ENCODE assay signal across 8 mouse cellular contexts in the genomic region with DNA sequence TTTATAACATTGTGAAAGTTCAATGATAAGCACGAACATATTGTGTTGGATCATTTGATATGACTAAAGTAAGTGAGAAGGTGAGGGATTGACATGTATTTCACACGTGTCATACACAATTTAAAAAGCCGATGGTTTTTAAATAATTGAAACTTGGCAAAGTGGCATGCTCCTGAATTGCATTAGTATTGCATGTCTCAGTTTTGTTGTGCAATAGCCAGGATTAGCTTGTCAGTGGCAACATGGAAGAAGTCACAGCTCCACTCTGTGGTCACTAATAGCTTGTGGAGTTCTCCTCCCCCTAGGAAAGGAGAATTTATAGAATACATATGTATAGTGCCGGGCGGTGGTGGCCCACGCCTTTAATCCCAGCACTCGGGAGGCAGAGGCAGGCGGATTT. TPM values are rescaled to one million over a fixed set of nuclear protein-coding genes. Genes with fewer than 3 reads are reported as not detected.
A peak's percentile ranks its signal among the peaks of the same experiment; 100 is the strongest.
DNase-seq lines count a peak whose midpoint lies in the region; ATAC-seq lines count a peak whose summit lies in the region.

No protein-coding gene starts in this region.

- H3K27ac ChIP-seq in heart, embryonic 16.5 days (ENCODE audit: low read length), result no peak overlapping the region
- H3K27ac ChIP-seq in hindbrain, embryonic 13.5 days, result no peak overlapping the region
- no peak overlapping the region for H3K27ac ChIP-seq in midbrain, embryonic 11.5 days (ENCODE audit: low read depth, low read length)

- H3K9ac ChIP-seq in heart, embryonic 16.5 days (ENCODE audit: low read length), result peak overlapping the region; percentile 99; the same call in 1 of the 2 replicates
- H3K9ac ChIP-seq in hindbrain, embryonic 13.5 days, result no peak overlapping the region; the same call in 1 of the 2 replicates
- no peak overlapping the region for H3K9ac ChIP-seq in midbrain, embryonic 11.5 days (ENCODE audit: low read length)

- ATAC-seq in heart, embryonic 16.5 days (replicated peaks; ENCODE audit: extremely low read depth, insufficient read depth, low FRiP score), result no peak
- no peak for ATAC-seq in hindbrain, embryonic 13.5 days (ENCODE audit: low FRiP score)
- no peak for ATAC-seq in midbrain, embryonic 11.5 days (ENCODE audit: low FRiP score)
- ATAC-seq in CD4-positive, CD25-positive, alpha-beta regulatory T cell, adult 4 months, result no peak

- H3K9me3 ChIP-seq in heart, embryonic 16.5 days (replicated peaks; ENCODE audit: control insufficient read depth, low read length), result no peaks in the 10 kb centered on the region
- no peaks in the 10 kb centered on the region for H3K9me3 ChIP-seq in hindbrain, embryonic 13.5 days
- no peaks in the 10 kb centered on the region for H3K9me3 ChIP-seq in midbrain, embryonic 11.5 days (ENCODE audit: control insufficient read depth, low read length)

- no peaks in the 10 kb centered on the region for H3K36me3 ChIP-seq in heart, embryonic 16.5 days (ENCODE audit: control insufficient read depth, insufficient read depth)
- no peaks in the 10 kb centered on the region for H3K36me3 ChIP-seq in hindbrain, embryonic 13.5 days
- H3K36me3 ChIP-seq in midbrain, embryonic 11.5 days (ENCODE audit: control insufficient read depth, insufficient read depth, low read length), result no peaks in the 10 kb centered on the region

- peak overlapping the region; percentile 95 for H3K4me3 ChIP-seq in heart, embryonic 16.5 days (ENCODE audit: low read length)
- peak overlapping the region; percentile 81 for H3K4me3 ChIP-seq in hindbrain, embryonic 13.5 days
- H3K4me3 ChIP-seq in midbrain, embryonic 11.5 days (ENCODE audit: low read depth, low read length), result no peak overlapping the region

- H3K27me3 ChIP-seq in heart, embryonic 16.5 days (ENCODE audit: control insufficient read depth, insufficient read depth, low read length), result no peaks in the 10 kb centered on the region
- 0 out of 2 replicates have a peak, but pooled peaks cover 5% of the 10 kb centered on the region for H3K27me3 ChIP-seq in hindbrain, embryonic 13.5 days
- no peaks in the 10 kb centered on the region for H3K27me3 ChIP-seq in midbrain, embryonic 11.5 days (ENCODE audit: control insufficient read depth, insufficient read depth, low read length)

- WGBS in heart, embryonic 16.5 days, result 79% methylated on average over 8 of the region's 8 CpGs
- 87% methylated on average over 8 of the region's 8 CpGs for WGBS in hindbrain, embryonic 13.5 days
- WGBS in midbrain, embryonic 11.5 days, result 83% methylated on average over 8 of the region's 8 CpGs

- DNase-seq in heart, postnatal 14 days, result no peak
- DNase-seq in MEL-GATA-1-ER (ENCODE audit: extremely low read depth, low read depth), result peak; percentile 15
- no peak for DNase-seq in midbrain, embryonic 11.5 days (ENCODE audit: low spot score, missing footprints)
- DNase-seq in left cerebral cortex, postnatal 10 days (ENCODE audit: extremely low spot score in 1 of 2, low spot score in 2 of 2), result no peak
- no peak for DNase-seq in left cerebral cortex, postnatal 25 days (ENCODE audit: low spot score in 2 of 2)

- peak overlapping the region; percentile 85 for H3K4me2 ChIP-seq in heart, embryonic 16.5 days (ENCODE audit: low read depth, low read length)
- peak overlapping the region; percentile 88 for H3K4me2 ChIP-seq in hindbrain, embryonic 13.5 days
- H3K4me2 ChIP-seq in midbrain, embryonic 11.5 days, result peak overlapping the region; percentile 60; the same call in 1 of the 2 replicates

- intact Hi-C loops in heart, postnatal 14 days (cut with DNase I), result no loop called here
- intact Hi-C loops in left cerebral cortex, postnatal 10 days (cut with DNase I), result no loop called here
- intact Hi-C loops in left cerebral cortex, postnatal 25 days (cut with DNase I), result no loop called here

- H3K4me1 ChIP-seq in heart, embryonic 16.5 days (ENCODE audit: control insufficient read depth, insufficient read depth, low read length), result no peaks in the 10 kb centered on the region
- H3K4me1 ChIP-seq in hindbrain, embryonic 13.5 days (replicated peaks), result peaks cover 5% of the 10 kb centered on the region
- peaks cover 3% of the 10 kb centered on the region; the same call in 1 of the 2 replicates for H3K4me1 ChIP-seq in midbrain, embryonic 11.5 days (ENCODE audit: control insufficient read depth, insufficient read depth, low read length)

RNA-seq across cellular contexts. Expression of gene Abraxas1, which starts 0.6 kb away (rescaled TPM):
- 29.5 and 38.1 TPM in 2 replicates for polyA plus RNA-seq in heart, embryonic 16.5 days (2015; fragmentation: Nextera tagmentation; extraction: Ambion mirVana)
- 10 to 100 TPM; 10.1 to 11.0 TPM for total RNA-seq in heart, postnatal 14 days (2021)
- 15.1 and 16.2 TPM in 2 replicates for polyA plus RNA-seq in hindbrain, embryonic 13.5 days (2015; fragmentation: Nextera tagmentation; extraction: Ambion mirVana)
- polyA plus RNA-seq in midbrain, embryonic 11.5 days (2014; fragmentation: Nextera tagmentation; extraction: Ambion mirVana), result 23.3 and 28.9 TPM in 2 replicates
- 10 to 100 TPM; 32.8 to 33.7 TPM for polyA plus RNA-seq in CD4-positive, CD25-positive, alpha-beta regulatory T cell, adult 4 months (2017; shearing (Covaris generic))
- 1 to 10 TPM; 4.8 to 5.7 TPM for total RNA-seq in left cerebral cortex, postnatal 10 days (2021)
- 1 to 10 TPM; 5.8 to 6.2 TPM for total RNA-seq in left cerebral cortex, postnatal 25 days (2021)

RNA-seq across cellular contexts. Expression of gene Mrps18c, which starts 22.9 kb away (rescaled TPM):
- 124 and 128 TPM in 2 replicates for polyA plus RNA-seq in heart, embryonic 16.5 days (2015; fragmentation: Nextera tagmentation; extraction: Ambion mirVana)
- 10 to 100 TPM; 81.8 to 88.5 TPM for total RNA-seq in heart, postnatal 14 days (2021)
- 171 and 184 TPM in 2 replicates for polyA plus RNA-seq in hindbrain, embryonic 13.5 days (2015; fragmentation: Nextera tagmentation; extraction: Ambion mirVana)
- polyA plus RNA-seq in midbrain, embryonic 11.5 days (2014; fragmentation: Nextera tagmentation; extraction: Ambion mirVana), result 167 and 178 TPM in 2 replicates
- 100 to 1,000 TPM; 122 to 153 TPM for polyA plus RNA-seq in CD4-positive, CD25-positive, alpha-beta regulatory T cell, adult 4 months (2017; shearing (Covaris generic))
- 10 to 100 TPM; 56.0 to 57.8 TPM for total RNA-seq in left cerebral cortex, postnatal 10 days (2021)
- 10 to 100 TPM; 55.0 to 64.3 TPM for total RNA-seq in left cerebral cortex, postnatal 25 days (2021)

RNA-seq across cellular contexts. Expression of gene Helq, which starts 23.0 kb away (rescaled TPM):
- 8.7 and 9.5 TPM in 2 replicates for polyA plus RNA-seq in heart, embryonic 16.5 days (2015; fragmentation: Nextera tagmentation; extraction: Ambion mirVana)
- total RNA-seq in heart, postnatal 14 days (2021), result 1 to 10 TPM; 3.0 to 3.3 TPM
- 18.6 and 21.1 TPM in 2 replicates for polyA plus RNA-seq in hindbrain, embryonic 13.5 days (2015; fragmentation: Nextera tagmentation; extraction: Ambion mirVana)
- 17.6 and 22.4 TPM in 2 replicates for polyA plus RNA-seq in midbrain, embryonic 11.5 days (2014; fragmentation: Nextera tagmentation; extraction: Ambion mirVana)
- 10 to 100 TPM; 12.2 to 18.9 TPM for polyA plus RNA-seq in CD4-positive, CD25-positive, alpha-beta regulatory T cell, adult 4 months (2017; shearing (Covaris generic))
- 10 to 100 TPM; 17.8 to 19.9 TPM for total RNA-seq in left cerebral cortex, postnatal 10 days (2021)
- total RNA-seq in left cerebral cortex, postnatal 25 days (2021), result 10 to 100 TPM; 10.7 to 19.9 TPM

RNA-seq across cellular contexts. Expression of gene Gpat3, which starts 24.1 kb away (rescaled TPM):
- 13.6 and 15.3 TPM in 2 replicates for polyA plus RNA-seq in heart, embryonic 16.5 days (2015; fragmentation: Nextera tagmentation; extraction: Ambion mirVana)
- 10 to 100 TPM; 18.9 to 27.7 TPM for total RNA-seq in heart, postnatal 14 days (2021)
- 1.00 and 1.5 TPM in 2 replicates for polyA plus RNA-seq in hindbrain, embryonic 13.5 days (2015; fragmentation: Nextera tagmentation; extraction: Ambion mirVana)
- polyA plus RNA-seq in midbrain, embryonic 11.5 days (2014; fragmentation: Nextera tagmentation; extraction: Ambion mirVana), result 0.07 and 0.37 TPM in 2 replicates
- 1 to 10 TPM in 1 of 2 experiments, under 1 TPM in 1; 0.48 to 1.1 TPM for polyA plus RNA-seq in CD4-positive, CD25-positive, alpha-beta regulatory T cell, adult 4 months (2017; shearing (Covaris generic))
- 1 to 10 TPM; 1.7 to 1.8 TPM for total RNA-seq in left cerebral cortex, postnatal 10 days (2021)
- total RNA-seq in left cerebral cortex, postnatal 25 days (2021), result 1 to 10 TPM; 3.3 to 3.7 TPM
